Comparison of ENCODE assay signal across 21 mouse cellular contexts in genomic region chr1:182073180-182073579, GRCm38 (mm10). TPM values are rescaled to one million over a fixed set of nuclear protein-coding genes. Genes with fewer than 3 reads are reported as not detected.
A peak's percentile ranks its signal among the peaks of the same experiment; 100 is the strongest.
DNase-seq lines count a peak whose midpoint lies in the region; ATAC-seq and TF ChIP-seq lines count a peak whose summit lies in the region.
"Had no signal": no experiment of that assay in that cellular context is flagged by ENCODE, and none has a peak within 500 bp of the region (broad histone marks: within the 10 kb centered on the region; RNA-seq: fewer than 3 reads in every experiment).

No protein-coding gene starts in this region.

- no peaks in the 10 kb centered on the region for H3K27me3 ChIP-seq in heart, embryonic 12.5 days (replicated peaks)
- H3K27me3 ChIP-seq: CH12.LX; embryonic facial prominence, embryonic 12.5 days; forebrain, embryonic 12.5 days; heart, embryonic 13.5 days; hindbrain, embryonic 13.5 days; intestine, embryonic 15.5 days had no signal

- H3K27ac ChIP-seq in gastrocnemius, adult 2 months: no peak overlapping the region
- H3K27ac ChIP-seq in heart, embryonic 12.5 days (ENCODE audit: poor library complexity, severe bottlenecking): no peak overlapping the region
- H3K27ac ChIP-seq: embryonic facial prominence, embryonic 12.5 days; forebrain, embryonic 12.5 days; heart, embryonic 13.5 days; hindbrain, embryonic 13.5 days; hindbrain, postnatal 0 days; intestine, embryonic 15.5 days had no signal

- no peak overlapping the region for H3K4me2 ChIP-seq in heart, embryonic 12.5 days
- H3K4me2 ChIP-seq: embryonic facial prominence, embryonic 12.5 days; forebrain, embryonic 12.5 days; heart, embryonic 13.5 days; hindbrain, embryonic 13.5 days; intestine, embryonic 15.5 days had no signal

- H3K9ac ChIP-seq in heart, embryonic 12.5 days: no peak overlapping the region
- H3K9ac ChIP-seq: embryonic facial prominence, embryonic 12.5 days; forebrain, embryonic 12.5 days; heart, embryonic 13.5 days; hindbrain, embryonic 13.5 days; intestine, embryonic 15.5 days had no signal

- peaks cover 8% of the 10 kb centered on the region; the same call in 1 of the 2 replicates for H3K9me3 ChIP-seq in heart, embryonic 12.5 days (replicated peaks)
- H3K9me3 ChIP-seq: intestine, embryonic 15.5 days had no signal

- ATAC-seq in heart, embryonic 12.5 days (ENCODE audit: insufficient number of reproducible peaks, low FRiP score): no peak
- ATAC-seq: forebrain, embryonic 16.5 days; hindbrain, postnatal 0 days; intestine, embryonic 15.5 days had no signal

- intact Hi-C loops in gastrocnemius, adult 2 months (cut with DNase I): no loop called here
- intact Hi-C loops in gastrocnemius, postnatal 14 days (cut with DNase I; ENCODE audit: low total_unique reads): no loop called here
- intact Hi-C loops in heart, postnatal 10 days (cut with DNase I): no loop called here

- no peaks in the 10 kb centered on the region for H3K36me3 ChIP-seq in heart, embryonic 12.5 days
- H3K36me3 ChIP-seq: embryonic facial prominence, embryonic 12.5 days; forebrain, embryonic 12.5 days; heart, embryonic 13.5 days; hindbrain, embryonic 13.5 days; intestine, embryonic 15.5 days had no signal

- no peak overlapping the region for H3K4me3 ChIP-seq in gastrocnemius, adult 2 months
- H3K4me3 ChIP-seq in heart, embryonic 12.5 days: no peak overlapping the region
- H3K4me3 ChIP-seq: embryonic facial prominence, embryonic 12.5 days; forebrain, embryonic 12.5 days; heart, embryonic 13.5 days; hindbrain, embryonic 13.5 days; intestine, embryonic 15.5 days had no signal

- 0 out of 2 replicates have a peak, but pooled peaks cover 1% of the 10 kb centered on the region for H3K4me1 ChIP-seq in heart, embryonic 12.5 days (replicated peaks)
- H3K4me1 ChIP-seq: embryonic facial prominence, embryonic 12.5 days; forebrain, embryonic 12.5 days; intestine, embryonic 15.5 days had no signal

- 57% methylated on average over 6 of the region's 6 CpGs for WGBS in heart, embryonic 12.5 days

- DNase-seq in gastrocnemius, adult 2 months: peak; percentile 35
- no peak for DNase-seq in gastrocnemius, postnatal 14 days
- DNase-seq in heart, postnatal 10 days: peak; percentile 26 to 33
- peak; percentile 70 for DNase-seq in NIH3T3 (ENCODE audit: low read depth)
- peak; percentile 56 for DNase-seq in skeletal muscle tissue, adult 2 months (ENCODE audit: low read depth, low spot score)
- DNase-seq: adrenal gland, adult 8-10 months; adrenal gland, postnatal 36 days; cerebellum, adult 11 months; cerebellum, adult 8-10 months; cerebellum, postnatal 14 days; embryo, embryonic 11 days; kidney, adult 18-20 months had no signal

- no peak for TF ChIP-seq CTCF in gastrocnemius, adult 2 months (IDR thresholded peaks at IDR 0.05)

RNA-seq across cellular contexts. Expression of gene Srp9, which starts 51.4 kb away (rescaled TPM):
- total RNA-seq in gastrocnemius, adult 2 months (2021): 10 to 100 TPM; 41.1 to 44.9 TPM
- total RNA-seq in gastrocnemius, postnatal 14 days (2021): 10 to 100 TPM; 36.2 to 39.1 TPM
- total RNA-seq in heart, postnatal 10 days (2021): 10 to 100 TPM; 48.1 to 49.0 TPM
- polyA plus RNA-seq in heart, embryonic 12.5 days (2016; fragmentation: Nextera tagmentation; extraction: Ambion mirVana): 122 and 123 TPM in 2 replicates

RNA-seq across cellular contexts. Expression of gene Enah, which starts 53.4 kb away (rescaled TPM):
- 10 to 100 TPM; 31.6 to 73.0 TPM for total RNA-seq in gastrocnemius, adult 2 months (2021)
- total RNA-seq in gastrocnemius, postnatal 14 days (2021): 100 to 1,000 TPM in 1 of 2 experiments, 10 to 100 TPM in 1; 57.5 to 119 TPM
- total RNA-seq in heart, postnatal 10 days (2021): 100 to 1,000 TPM; 140 to 156 TPM
- 22.7 and 24.4 TPM in 2 replicates for polyA plus RNA-seq in heart, embryonic 12.5 days (2016; fragmentation: Nextera tagmentation; extraction: Ambion mirVana)
